Mouse (Mus musculus) embryonic facial prominence, embryonic 11.5 days (tissue): ENCODE measurements around the gene Mxra8. TPM values are rescaled to one million over a fixed set of nuclear protein-coding genes. Genes with fewer than 3 reads are reported as not detected.
A peak's percentile ranks its signal among the peaks of the same experiment; 100 is the strongest.

Source experiments
- ATAC-seq: fragments of 200-750 bp; cut with Nextera tagmentation; replicated peaks from 2 replicates; pipeline ENCODE4 v1.8.0; 2017; ENCODE audit warnings: low read depth; ENCODE audit not compliant: insufficient number of reproducible peaks, low FRiP score, low TSS enrichment
- DNase-seq: peaks from one replicate; pipeline ENCODE4 v3.0.0-alpha.2; 2015; ENCODE audit warnings: low spot score
- H3K27ac ChIP-seq: fragments of 300-500 bp; sonication (generic); replicated peaks from 2 replicates; pipeline ENCODE4 v1.5.1; 2014; ENCODE audit warnings: mild to moderate bottlenecking, low read depth, low read length, control low read depth
- H3K27me3 ChIP-seq: fragments of 300-500 bp; sonication (generic); 2 replicates; pipeline ENCODE4 v1.6.1; 2014; ENCODE audit warnings: mild to moderate bottlenecking, low read length, moderate library complexity, mixed read lengths; ENCODE audit not compliant: control insufficient read depth, insufficient read depth
- H3K36me3 ChIP-seq: fragments of 300-500 bp; sonication (generic); replicated peaks from 2 replicates; pipeline ENCODE4 v1.6.1; 2014; ENCODE audit warnings: low read depth, mild to moderate bottlenecking, low read length, moderate library complexity, mixed read lengths; ENCODE audit not compliant: control insufficient read depth, insufficient read depth
- H3K4me1 ChIP-seq: fragments of 300-500 bp; sonication (generic); 2 replicates; pipeline ENCODE4 v1.6.1; 2014; ENCODE audit warnings: low read length, mixed read lengths; ENCODE audit not compliant: control insufficient read depth, insufficient read depth
- H3K4me2 ChIP-seq: fragments of 300-500 bp; sonication (generic); 2 replicates; pipeline ENCODE4 v1.6.1; 2014; ENCODE audit warnings: low read depth, mild to moderate bottlenecking, control low read depth, low read length, moderate library complexity
- H3K4me3 ChIP-seq: fragments of 300-500 bp; sonication (generic); 2 replicates; pipeline ENCODE4 v1.5.1; 2014; ENCODE audit warnings: low read depth, low read length, control low read depth
- H3K9ac ChIP-seq: fragments of 300-500 bp; sonication (generic); replicated peaks from 2 replicates; pipeline ENCODE4 v1.6.1; 2014; ENCODE audit warnings: mild to moderate bottlenecking, control low read depth, low read length
- H3K9me3 ChIP-seq: fragments of 300-500 bp; sonication (generic); replicated peaks from 2 replicates; pipeline ENCODE4 v1.6.1; 2016; ENCODE audit warnings: mild to moderate bottlenecking, low read length, inconsistent platforms, mixed read lengths; ENCODE audit not compliant: control insufficient read depth
- WGBS: fragments of 180-500 bp; shearing (Covaris S2); extraction: QIAGEN DNeasy Blood & Tissue Kit; methylation state at CpG from one replicate; pipeline ENCODE4 v1.1.7; 2014; 5-methylcytosine and 5-hydroxymethylcytosine counted together
- polyA plus RNA-seq: library from polyadenylated mRNA; unstranded; fragments of >200 nt; fragmentation: Nextera tagmentation; extraction: Ambion mirVana; gene quantifications from 2 replicates; pipeline ENCODE4 v1.2.1, GENCODE M21; 2014

The Mxra8 gene
- polyA plus RNA-seq, 1 experiment from 2014 or later, result 38.2 TPM

- DNase-seq (no peak), ATAC-seq (no peak)
- Histone ChIP-seq H3K4me3 (no peak overlapping the region), H3K27ac (no peak overlapping the region), H3K27me3 (no peaks in the 10 kb centered on the region), H3K9me3 (no peaks in the 10 kb centered on the region), H3K4me2 (no peak overlapping the region), H3K9ac (no peak overlapping the region), H3K36me3 (peaks cover 7% of the 10 kb centered on the region), H3K4me1 (peaks cover 5% of the 10 kb centered on the region)
- WGBS, result 90% methylated on average over 4 of the region's 4 CpGs
Measured at GRCm38 (mm10) chr4:155829866-155830265, 9.6 kb upstream of the Mxra8 start.

- H3K27ac ChIP-seq, result no peak overlapping the region
- no peaks in the 10 kb centered on the region for H3K9me3 ChIP-seq
- H3K27me3 ChIP-seq, result no peaks in the 10 kb centered on the region
- no peak overlapping the region for H3K4me2 ChIP-seq
- peaks cover 3% of the 10 kb centered on the region; the same call in 1 of the 2 replicates for H3K36me3 ChIP-seq
- peak overlapping the region; percentile 82; the same call in 1 of the 2 replicates for H3K4me3 ChIP-seq
- peaks cover 5% of the 10 kb centered on the region for H3K4me1 ChIP-seq
- WGBS, result 57% methylated on average over 8 of the region's 8 CpGs
- no peak for DNase-seq
- H3K9ac ChIP-seq, result no peak overlapping the region
- no peak for ATAC-seq
Measured at GRCm38 (mm10) chr4:155830596-155830995, 8.9 kb upstream of the Mxra8 start.

GRCm38 (mm10) chr4:155831205-155831766, 8.2 kb upstream of the Mxra8 start, which contains the start of gene Aurkaip1:
TSS of gene Aurkaip1 (plus strand) at chr4:155831272.
- ATAC-seq, result peak; percentile 86
- Histone ChIP-seq H3K27me3 (no peaks in the 10 kb centered on the region), H3K9ac (peak within 1 kb of the TSS; percentile 92), H3K27ac (peak within 1 kb of the TSS; percentile 81), H3K4me3 (peak within 1 kb of the TSS; percentile 82), H3K9me3 (no peaks in the 10 kb centered on the region), H3K4me1 (peaks cover 5% of the 10 kb centered on the region), H3K4me2 (peak within 1 kb of the TSS; percentile 93), H3K36me3 (peaks cover 3% of the 10 kb centered on the region; the same call in 1 of the 2 replicates)
- DNase-seq, result peak; percentile 98
- WGBS, result under 1% methylated on average over 49 of the region's 49 CpGs

- Histone ChIP-seq H3K9ac (peak overlapping the region; percentile 92), H3K9me3 (no peaks in the 10 kb centered on the region), H3K4me1 (peaks cover 5% of the 10 kb centered on the region), H3K27ac (peak overlapping the region; percentile 81; the same call in 1 of the 2 replicates), H3K36me3 (peaks cover 3% of the 10 kb centered on the region; the same call in 1 of the 2 replicates), H3K4me3 (peak overlapping the region; percentile 82), H3K4me2 (peak overlapping the region; percentile 93), H3K27me3 (no peaks in the 10 kb centered on the region)
- DNase-seq (no peak), ATAC-seq (0 out of 2 replicates have a peak, but pooled peaks have one; percentile 0)
- WGBS, result 2% methylated on average over 25 of the region's 25 CpGs
Measured at GRCm38 (mm10) chr4:155831831-155832230, 7.6 kb upstream of the Mxra8 start.

GRCm38 (mm10) chr4:155832321-155832720, 7.2 kb upstream of the Mxra8 start:
- no peak overlapping the region for H3K27ac ChIP-seq

GRCm38 (mm10) chr4:155833234-155833633, 6.2 kb upstream of the Mxra8 start:
- ATAC-seq (no peak), DNase-seq (no peak)
- Histone ChIP-seq H3K4me2 (no peak overlapping the region), H3K36me3 (no peaks in the 10 kb centered on the region), H3K27me3 (no peaks in the 10 kb centered on the region), H3K4me3 (no peak overlapping the region), H3K9me3 (no peaks in the 10 kb centered on the region), H3K9ac (no peak overlapping the region), H3K4me1 (peaks cover 5% of the 10 kb centered on the region), H3K27ac (no peak overlapping the region)
- WGBS, result 82% methylated on average over 4 of the region's 4 CpGs

More at GRCm38 (mm10) chr4:155832321-155832720, 7.2 kb upstream of the Mxra8 start:
- H3K36me3 ChIP-seq, result peaks cover 3% of the 10 kb centered on the region; the same call in 1 of the 2 replicates
- peak overlapping the region; percentile 93 for H3K4me2 ChIP-seq
- no peak for DNase-seq
- H3K27me3 ChIP-seq, result no peaks in the 10 kb centered on the region
- peak overlapping the region; percentile 92 for H3K9ac ChIP-seq
- H3K4me1 ChIP-seq, result peaks cover 5% of the 10 kb centered on the region
- 59% methylated on average over 10 of the region's 10 CpGs for WGBS
- no peaks in the 10 kb centered on the region for H3K9me3 ChIP-seq
- ATAC-seq, result no peak
- peak overlapping the region; percentile 82 for H3K4me3 ChIP-seq

GRCm38 (mm10) chr4:155833836-155834235, 5.6 kb upstream of the Mxra8 start:
- Histone ChIP-seq H3K4me2 (no peak overlapping the region), H3K9ac (no peak overlapping the region), H3K36me3 (no peaks in the 10 kb centered on the region), H3K27me3 (no peaks in the 10 kb centered on the region), H3K4me1 (peaks cover 5% of the 10 kb centered on the region), H3K9me3 (no peaks in the 10 kb centered on the region), H3K4me3 (no peak overlapping the region), H3K27ac (no peak overlapping the region)
- DNase-seq, result peak; percentile 83
- peak; percentile 49; the same call in 1 of the 2 replicates for ATAC-seq
- WGBS, result 40% methylated on average over 2 of the region's 2 CpGs

- WGBS, result 81% methylated on average over 11 of the region's 11 CpGs
- no peaks in the 10 kb centered on the region for H3K27me3 ChIP-seq
- ATAC-seq (no peak), DNase-seq (no peak)
- peaks cover 7% of the 10 kb centered on the region for H3K4me1 ChIP-seq
- no peaks in the 10 kb centered on the region for H3K36me3 ChIP-seq
- no peak overlapping the region for H3K4me3 ChIP-seq
- H3K4me2 ChIP-seq, result no peak overlapping the region
- H3K9ac ChIP-seq, result no peak overlapping the region
- no peaks in the 10 kb centered on the region for H3K9me3 ChIP-seq
- H3K27ac ChIP-seq, result no peak overlapping the region
Measured at GRCm38 (mm10) chr4:155837404-155838010, 2.0 kb upstream of the Mxra8 start.
